Mouse (Mus musculus) kidney, adult 2 months (tissue): ENCODE measurements at regions not wholly inside any gene's neighbourhood (a gene's known extent, or its start where the extent isn't known, plus 50 kb on each side); places are given as distances from the start of the nearest gene placed in this dataset.

Source experiments
- DNase-seq: peaks from one replicate; pipeline ENCODE4 v3.0.0; 2021
- H3K27ac ChIP-seq: fragments of 200-500 bp; 2 replicates; pipeline ENCODE4 v1.5.1; 2012; ENCODE audit warnings: low read depth, low read length, control low read depth, inconsistent platforms; ENCODE audit not compliant: insufficient read depth
- H3K27me3 ChIP-seq: fragments of 200-500 bp; replicated peaks from 2 replicates; pipeline ENCODE4 v1.6.1; 2012; ENCODE audit warnings: mild to moderate bottlenecking, moderate library complexity, low read length, inconsistent platforms; ENCODE audit not compliant: control insufficient read depth, insufficient read depth
- H3K36me3 ChIP-seq: fragments of 200-500 bp; 2 replicates; pipeline ENCODE4 v1.6.1; 2012; ENCODE audit warnings: mild to moderate bottlenecking, moderate library complexity, low read length, inconsistent platforms; ENCODE audit not compliant: control insufficient read depth, insufficient read depth
- H3K4me1 ChIP-seq: fragments of 200-500 bp; 2 replicates; pipeline ENCODE4 v1.6.1; 2011; ENCODE audit warnings: low read length; ENCODE audit not compliant: control insufficient read depth, insufficient read depth
- H3K4me3 ChIP-seq: fragments of 200-500 bp; 2 replicates; pipeline ENCODE4 v1.5.1; 2011; ENCODE audit warnings: mild to moderate bottlenecking, low read depth, low read length, control low read depth; ENCODE audit not compliant: insufficient read depth
- CTCF ChIP-seq: fragments of 200-500 bp; conservative IDR thresholded peaks from 2 replicates; pipeline ENCODE4 v1.5.1; 2011; ENCODE audit warnings: low read depth, mild to moderate bottlenecking, control low read depth, low read length, moderate library complexity, mixed read lengths; ENCODE audit not compliant: insufficient read depth, insufficient read length
- POLR2A ChIP-seq: fragments of 200-500 bp; IDR thresholded peaks from one replicate; pipeline ENCODE4 v1.6.1; 2011; ENCODE audit warnings: low read depth, low read length, control low read depth
- WGBS: fragments of 180-500 bp; shearing (Covaris S2); methylation state at CpG from one replicate; pipeline ENCODE4 v1.1.7; 2018; 5-methylcytosine and 5-hydroxymethylcytosine counted together

GRCm38 (mm10) chr15:64542250-64542901 lies 275.1 kb upstream of the Gm21798 start:
- Histone ChIP-seq H3K27ac (no peak overlapping the region), H3K36me3 (no peaks in the 10 kb centered on the region), H3K4me1 (no peaks in the 10 kb centered on the region), H3K4me3 (no peak overlapping the region), H3K27me3 (no peaks in the 10 kb centered on the region)
- WGBS, result 82% methylated on average over 8 of the region's 8 CpGs
- no peak for TF ChIP-seq CTCF
- no peak for TF ChIP-seq POLR2A
- peak; percentile 19 for DNase-seq

- Histone ChIP-seq H3K27ac (no peak overlapping the region), H3K27me3 (no peaks in the 10 kb centered on the region), H3K4me1 (no peaks in the 10 kb centered on the region), H3K4me3 (no peak overlapping the region), H3K36me3 (no peaks in the 10 kb centered on the region)
- 85% methylated on average over 1 of the region's 1 CpGs for WGBS
- DNase-seq, result no peak
- no peak for TF ChIP-seq POLR2A
- no peak for TF ChIP-seq CTCF
Observed at GRCm38 (mm10) chr15:64542908-64543307, 274.6 kb upstream of the Gm21798 start.

GRCm38 (mm10) chr15:64546035-64546434 lies 271.5 kb upstream of the Gm21798 start:
- Histone ChIP-seq H3K4me1 (no peaks in the 10 kb centered on the region), H3K36me3 (no peaks in the 10 kb centered on the region), H3K27me3 (no peaks in the 10 kb centered on the region), H3K4me3 (no peak overlapping the region), H3K27ac (no peak overlapping the region)
- DNase-seq, result no peak
- TF ChIP-seq CTCF (no peak), POLR2A (no peak)

DNA sequence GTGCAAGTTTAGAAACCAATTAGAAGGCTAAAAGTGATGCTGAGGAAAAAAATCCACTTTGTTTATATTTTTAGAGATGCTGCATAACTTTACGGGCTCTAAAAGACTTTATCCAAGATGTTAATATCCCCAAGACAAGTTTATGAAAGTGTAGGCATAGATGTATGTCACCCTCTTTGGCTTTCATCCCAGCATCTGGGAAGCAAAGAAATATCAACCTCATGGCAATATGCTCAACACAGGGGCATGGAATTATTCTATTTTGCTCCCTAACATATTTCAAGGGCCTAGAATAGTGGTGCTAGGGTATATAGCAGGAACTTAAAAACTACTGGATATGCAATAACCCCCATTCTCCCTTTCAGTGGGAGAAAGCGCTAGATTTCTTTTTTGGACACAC lies 260.0 kb upstream of the Gm21798 start:
- no peaks in the 10 kb centered on the region for H3K27me3 ChIP-seq
- H3K27ac ChIP-seq, result no peak overlapping the region
- WGBS, result 92% methylated on average over 2 of the region's 2 CpGs
- H3K36me3 ChIP-seq, result no peaks in the 10 kb centered on the region
- TF ChIP-seq CTCF, result no peak
- DNase-seq, result no peak
- H3K4me1 ChIP-seq, result no peaks in the 10 kb centered on the region
- H3K4me3 ChIP-seq, result no peak overlapping the region

DNA sequence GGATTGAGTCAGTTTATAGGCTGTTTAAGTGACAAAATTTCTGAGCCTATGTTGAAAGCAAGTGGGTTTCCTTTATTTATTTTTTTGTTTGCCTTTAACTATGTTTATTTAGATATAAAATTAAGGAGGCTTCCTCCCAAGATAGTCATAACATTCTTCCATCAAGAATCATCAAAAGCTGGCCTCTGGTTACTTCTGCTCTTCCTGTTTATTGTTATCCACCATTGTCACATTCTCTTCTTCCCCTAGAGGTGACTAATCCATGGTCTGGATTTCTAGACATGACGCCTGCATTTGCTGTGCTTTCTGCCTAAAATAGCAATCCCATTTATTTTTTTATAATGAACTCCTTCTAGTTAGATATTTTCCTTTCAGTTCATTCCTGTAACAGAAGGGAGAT lies 259.3 kb upstream of the Gm21798 start:
- no peak for TF ChIP-seq CTCF
- TF ChIP-seq POLR2A, result no peak
- 75% methylated on average over 1 of the region's 1 CpGs for WGBS
- DNase-seq, result no peak
- no peaks in the 10 kb centered on the region for H3K4me1 ChIP-seq
- no peaks in the 10 kb centered on the region for H3K27me3 ChIP-seq
- H3K36me3 ChIP-seq, result no peaks in the 10 kb centered on the region
- H3K27ac ChIP-seq, result no peak overlapping the region
- H3K4me3 ChIP-seq, result no peak overlapping the region

DNA sequence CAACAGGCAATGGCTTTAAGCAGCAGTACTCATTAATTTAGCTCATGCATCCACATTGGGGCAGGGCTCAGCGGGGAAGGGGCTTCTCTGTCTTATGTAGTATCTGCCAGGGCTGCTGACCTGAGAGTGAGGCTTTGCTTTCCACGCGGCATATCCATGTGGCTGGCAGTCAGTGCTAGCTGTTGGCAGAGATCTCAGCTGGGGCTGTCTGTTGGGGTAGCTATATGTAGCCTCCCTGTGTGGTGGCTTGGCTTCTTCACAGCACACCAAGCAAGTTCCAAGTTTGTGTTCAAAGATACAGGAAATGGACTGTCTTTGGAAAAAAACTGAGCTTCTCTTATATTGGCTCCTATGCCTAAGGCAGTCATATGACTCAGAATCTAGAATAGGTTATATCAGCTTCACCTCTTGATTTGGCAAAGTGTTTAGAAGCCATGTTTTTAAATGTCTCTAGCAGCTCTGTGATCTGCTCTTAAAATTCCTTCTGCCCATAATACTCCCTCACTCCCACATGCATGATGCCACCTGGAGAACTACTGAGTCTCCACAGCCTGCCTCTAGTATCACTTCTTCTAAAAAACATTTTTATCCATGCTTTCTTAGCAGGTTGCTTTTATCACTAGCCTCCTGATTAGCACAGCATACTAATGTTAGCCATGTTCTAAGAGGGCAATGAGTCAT lies 254.9 kb upstream of the Gm21798 start:
- H3K36me3 ChIP-seq, result no peaks in the 10 kb centered on the region
- H3K27ac ChIP-seq, result no peak overlapping the region
- no peak overlapping the region for H3K4me3 ChIP-seq
- WGBS, result 90% methylated on average over 3 of the region's 3 CpGs
- no peaks in the 10 kb centered on the region for H3K4me1 ChIP-seq
- TF ChIP-seq POLR2A (no peak), CTCF (no peak)
- no peak for DNase-seq
- H3K27me3 ChIP-seq, result no peaks in the 10 kb centered on the region

DNA sequence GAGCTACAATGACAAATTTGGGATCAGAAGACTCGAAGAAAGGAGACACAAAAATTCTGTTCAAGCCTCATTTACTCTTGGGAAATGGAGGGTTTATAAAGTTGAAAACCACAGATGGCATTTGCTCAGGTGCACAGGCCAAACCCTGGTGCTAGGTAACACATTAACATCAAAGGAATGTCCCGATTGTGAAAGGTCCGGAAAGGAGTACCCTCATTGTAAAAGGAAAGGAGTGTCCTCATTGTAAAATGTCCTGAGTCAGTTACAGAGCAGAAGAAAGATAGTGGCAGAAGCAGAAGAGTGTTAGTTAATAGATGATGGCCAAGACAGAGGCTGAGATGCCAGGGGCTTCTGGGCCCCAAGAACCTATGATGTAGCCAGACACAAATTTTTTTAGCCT lies 252.8 kb upstream of the Gm21798 start:
- H3K27ac ChIP-seq, result no peak overlapping the region
- no peaks in the 10 kb centered on the region for H3K4me1 ChIP-seq
- H3K4me3 ChIP-seq, result no peak overlapping the region
- WGBS, result 40% methylated on average over 3 of the region's 3 CpGs
- peak; percentile 21 for DNase-seq
- no peak for TF ChIP-seq CTCF
- no peak for TF ChIP-seq POLR2A
- H3K27me3 ChIP-seq, result no peaks in the 10 kb centered on the region
- H3K36me3 ChIP-seq, result no peaks in the 10 kb centered on the region

DNA sequence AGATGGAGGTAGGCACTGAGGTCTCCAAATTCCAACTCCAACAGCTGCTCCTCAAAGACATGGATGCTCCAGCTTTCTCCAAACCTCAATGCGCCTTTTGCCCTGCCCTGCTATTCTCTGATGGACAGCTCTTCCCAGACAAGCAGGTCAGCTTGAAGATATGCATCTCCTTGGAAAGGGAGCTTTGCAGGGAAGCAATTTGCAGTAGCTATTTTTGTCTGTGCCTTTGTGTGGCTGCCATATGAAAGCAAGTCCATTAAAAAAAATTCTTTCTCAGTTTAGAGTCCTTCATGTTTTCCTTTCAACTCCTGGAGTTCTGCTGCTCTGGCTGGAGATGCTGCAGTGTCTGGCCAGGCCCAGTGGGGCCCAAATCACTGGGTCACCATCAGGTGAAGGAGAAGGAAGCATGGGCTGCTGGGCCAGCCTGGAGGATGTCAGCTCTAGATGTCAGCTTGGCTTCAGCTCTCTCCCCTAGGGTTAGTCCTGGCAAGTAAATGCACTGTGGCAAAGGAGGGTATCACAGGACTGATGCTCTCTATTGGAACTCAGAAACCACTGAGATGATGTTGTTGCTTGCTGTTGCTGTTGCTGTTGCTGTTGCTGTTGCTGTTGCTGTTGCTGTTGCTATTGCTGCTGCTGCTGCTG lies 240.5 kb upstream of the Gm21798 start:
- Histone ChIP-seq H3K36me3 (no peaks in the 10 kb centered on the region), H3K4me3 (no peak overlapping the region), H3K27ac (no peak overlapping the region), H3K27me3 (no peaks in the 10 kb centered on the region), H3K4me1 (no peaks in the 10 kb centered on the region)
- 86% methylated on average over 1 of the region's 1 CpGs for WGBS
- DNase-seq, result no peak
- TF ChIP-seq POLR2A (no peak), CTCF (no peak)
